Mouse (Mus musculus) brain, embryonic 18.5 days (tissue): ENCODE data around the gene Wnt6.

Experiments used
- DNase-seq: peaks from one replicate; pipeline ENCODE4 v3.0.0-alpha.2; 2012; ENCODE audit warnings: low read depth, low spot score

Wnt6 gene

DNA sequence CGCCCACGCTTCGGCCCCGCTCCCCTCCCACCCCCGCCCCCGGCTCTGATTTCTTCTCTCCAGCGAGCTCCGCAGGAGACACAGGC is at the start of gene Wnt6:
Wnt6 (plus strand) TSS at position 48 of the 86 bp plus-strand sequence.
- no peak for DNase-seq

DNA sequence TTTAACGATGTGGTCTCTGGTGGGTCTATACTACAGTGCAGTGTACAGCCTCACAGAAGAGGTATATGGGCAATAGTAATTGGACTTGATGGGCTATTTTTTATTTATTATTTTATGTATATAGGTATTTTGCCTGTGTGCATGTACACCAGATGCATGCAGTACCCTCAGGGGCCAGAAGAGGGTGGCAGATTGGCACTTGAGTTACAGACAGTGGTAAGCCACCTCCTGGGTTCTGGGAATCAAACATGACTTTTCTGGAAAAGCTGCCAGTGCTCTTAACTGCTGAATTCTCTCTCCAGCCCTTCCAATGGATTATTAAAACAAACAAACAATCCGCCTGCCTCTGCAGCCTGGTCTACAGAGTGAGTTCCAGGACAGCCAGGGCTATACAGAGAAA is 47.9 kb upstream of the Wnt6 start:
- no peak for DNase-seq

GRCm38 (mm10) chr1:74726114-74726513 is 45.6 kb upstream of the Wnt6 start:
- DNase-seq, result no peak

- no peak for DNase-seq
Observed at GRCm38 (mm10) chr1:74726674-74727073, 45.0 kb upstream of the Wnt6 start.

DNA sequence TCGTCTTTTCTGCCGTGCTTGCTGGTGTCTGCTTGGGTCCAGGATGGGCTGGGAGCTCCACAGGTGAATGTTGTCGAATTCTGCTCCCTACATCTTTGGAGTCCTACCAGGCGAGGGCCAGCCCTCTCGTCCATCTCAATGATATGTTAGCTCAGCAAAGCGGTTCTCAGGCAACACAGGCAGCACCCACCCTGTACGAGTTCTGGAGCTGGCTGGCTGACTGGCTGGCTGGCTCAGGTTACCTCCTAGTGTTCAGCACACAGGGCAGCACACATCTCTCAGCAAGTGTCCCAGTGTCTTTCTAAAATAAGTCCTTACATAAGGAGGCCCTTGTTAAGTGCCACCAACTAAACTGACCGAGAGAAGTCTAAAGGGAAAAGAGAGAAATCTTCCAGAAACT is 43.2 kb upstream of the Wnt6 start:
- no peak for DNase-seq

DNA sequence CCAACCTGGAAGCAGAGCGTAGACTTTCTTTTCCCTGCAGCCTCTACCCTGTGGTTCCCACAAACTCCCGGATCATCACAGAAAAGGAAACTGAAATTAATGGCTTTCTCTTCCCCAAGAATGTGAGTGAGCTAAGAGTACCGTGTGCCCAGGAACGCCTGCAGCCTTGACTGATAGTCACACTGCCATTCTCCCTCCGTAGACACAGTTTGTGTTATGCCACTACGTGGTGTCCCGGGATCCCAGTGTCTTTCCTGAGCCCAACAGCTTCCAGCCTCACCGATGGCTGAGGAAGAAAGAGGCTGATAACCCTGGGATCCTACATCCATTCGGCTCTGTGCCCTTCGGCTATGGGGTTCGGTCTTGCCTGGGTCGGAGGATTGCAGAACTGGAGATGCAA is 34.7 kb upstream of the Wnt6 start:
- no peak for DNase-seq

- DNase-seq, result no peak
Observed at GRCm38 (mm10) chr1:74737500-74737899, 34.2 kb upstream of the Wnt6 start.

DNA sequence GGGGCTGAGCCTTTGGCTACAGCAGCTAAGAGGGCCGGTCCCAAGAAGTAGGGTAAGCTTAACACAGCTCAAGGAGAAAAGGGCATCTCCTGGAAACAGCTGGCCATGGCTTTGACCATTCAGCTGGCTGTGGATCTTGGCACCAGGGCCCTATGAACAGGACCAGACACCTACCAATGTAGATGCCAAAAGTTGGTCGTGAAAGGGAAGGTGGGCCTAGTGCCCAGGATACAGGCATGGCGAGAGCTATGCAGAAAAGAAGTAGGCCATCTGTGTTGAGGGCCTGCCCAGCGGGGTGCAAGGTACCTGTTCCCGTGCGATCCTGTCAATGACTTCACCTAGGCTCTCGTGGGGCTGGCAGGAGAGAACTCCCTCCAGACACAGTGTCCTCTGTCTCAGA is 30.8 kb upstream of the Wnt6 start:
- no peak for DNase-seq

DNA sequence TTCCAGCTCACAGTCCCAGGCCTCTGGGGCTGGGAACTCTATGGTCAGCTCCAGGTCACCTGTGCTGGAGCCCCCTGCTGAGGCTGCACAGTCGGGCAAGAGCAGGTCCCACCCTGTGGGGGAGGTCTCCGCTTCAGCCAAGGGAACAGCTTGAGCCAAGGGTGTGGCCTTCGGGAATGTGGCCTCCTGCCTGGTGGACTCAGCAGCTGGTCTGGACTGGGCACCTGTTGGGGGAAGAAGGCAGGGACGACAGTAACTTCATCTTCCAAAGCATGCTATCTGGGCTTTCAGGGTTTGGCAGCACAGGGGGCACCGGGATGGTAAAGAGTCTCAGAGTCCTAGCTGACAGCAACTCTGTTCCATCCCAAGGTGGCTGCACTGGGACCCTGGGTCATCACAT is 24.4 kb upstream of the Wnt6 start:
- DNase-seq, result no peak

DNA sequence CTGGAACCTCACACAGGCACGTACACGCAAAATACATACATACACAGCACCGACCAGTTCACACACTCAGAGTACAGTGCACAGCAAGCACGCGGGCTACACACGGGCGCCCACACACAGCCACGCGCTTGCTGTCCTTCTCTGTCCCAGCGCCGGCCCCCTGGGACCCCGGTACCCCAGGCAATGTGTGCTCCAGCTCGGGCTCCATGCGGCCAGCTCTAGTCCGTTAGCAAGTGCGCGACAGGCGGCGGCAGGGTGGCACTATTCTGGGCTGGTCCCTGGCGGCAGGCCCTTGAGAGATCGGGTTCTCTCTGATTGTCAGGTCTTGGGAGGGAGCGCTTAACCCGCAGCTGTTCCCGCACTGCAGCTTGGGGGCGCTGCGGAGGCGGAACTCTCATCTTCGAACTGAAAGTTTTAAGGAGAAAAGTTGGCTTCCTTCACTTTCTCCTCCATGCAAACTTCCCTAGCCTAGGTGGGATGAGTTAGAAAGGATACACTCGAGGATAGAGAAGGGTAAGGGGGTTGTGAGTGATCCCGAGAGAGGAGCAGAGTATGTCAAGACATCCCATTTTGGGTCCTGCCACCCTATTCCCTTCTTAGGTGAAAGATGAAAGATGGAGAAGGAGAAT is 22.9 kb upstream of the Wnt6 start, which contains the start of gene Prkag3:
Prkag3 (minus strand) TSS at position 579 of the 629 bp plus-strand sequence.
- DNase-seq, result no peak

DNA sequence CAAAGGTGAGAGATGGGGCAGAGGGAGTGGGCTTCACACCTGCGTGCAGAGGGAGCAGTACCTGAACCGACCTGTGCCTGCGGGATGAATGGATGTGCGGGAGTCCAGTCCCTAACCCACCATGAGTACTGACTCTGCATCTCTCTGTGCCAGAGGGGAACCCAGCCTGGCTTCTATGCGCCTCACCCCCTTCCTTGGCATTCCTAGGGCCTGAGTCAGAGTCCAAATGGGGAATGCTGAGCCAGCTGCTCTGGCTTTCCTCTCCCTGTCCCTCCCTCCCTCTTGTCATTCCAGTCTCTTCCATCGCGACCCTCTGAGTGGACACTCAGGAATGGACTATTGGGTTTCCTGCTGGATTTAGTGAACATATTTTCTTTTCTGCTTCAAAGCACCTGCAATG is 22.4 kb upstream of the Wnt6 start:
- no peak for DNase-seq

- no peak for DNase-seq
Observed at GRCm38 (mm10) chr1:74750683-74751082, 21.0 kb upstream of the Wnt6 start.

- no peak for DNase-seq
Observed at GRCm38 (mm10) chr1:74752150-74752549, 19.5 kb upstream of the Wnt6 start.

GRCm38 (mm10) chr1:74752833-74753232 is 18.9 kb upstream of the Wnt6 start:
- no peak for DNase-seq

- no peak for DNase-seq
Observed at GRCm38 (mm10) chr1:74753266-74753974, 18.3 kb upstream of the Wnt6 start.

GRCm38 (mm10) chr1:74754175-74754785 is 17.4 kb upstream of the Wnt6 start:
- no peak for DNase-seq

GRCm38 (mm10) chr1:74759773-74760172 is 11.9 kb upstream of the Wnt6 start:
- no peak for DNase-seq

- no peak for DNase-seq
Observed at GRCm38 (mm10) chr1:74763081-74763480, 8.6 kb upstream of the Wnt6 start.

- DNase-seq, result no peak
Observed at GRCm38 (mm10) chr1:74770727-74771466, 795 bp upstream of the Wnt6 start.

- no peak for DNase-seq
Observed at GRCm38 (mm10) chr1:74771467-74771844, 236 bp upstream of the Wnt6 start.

DNA sequence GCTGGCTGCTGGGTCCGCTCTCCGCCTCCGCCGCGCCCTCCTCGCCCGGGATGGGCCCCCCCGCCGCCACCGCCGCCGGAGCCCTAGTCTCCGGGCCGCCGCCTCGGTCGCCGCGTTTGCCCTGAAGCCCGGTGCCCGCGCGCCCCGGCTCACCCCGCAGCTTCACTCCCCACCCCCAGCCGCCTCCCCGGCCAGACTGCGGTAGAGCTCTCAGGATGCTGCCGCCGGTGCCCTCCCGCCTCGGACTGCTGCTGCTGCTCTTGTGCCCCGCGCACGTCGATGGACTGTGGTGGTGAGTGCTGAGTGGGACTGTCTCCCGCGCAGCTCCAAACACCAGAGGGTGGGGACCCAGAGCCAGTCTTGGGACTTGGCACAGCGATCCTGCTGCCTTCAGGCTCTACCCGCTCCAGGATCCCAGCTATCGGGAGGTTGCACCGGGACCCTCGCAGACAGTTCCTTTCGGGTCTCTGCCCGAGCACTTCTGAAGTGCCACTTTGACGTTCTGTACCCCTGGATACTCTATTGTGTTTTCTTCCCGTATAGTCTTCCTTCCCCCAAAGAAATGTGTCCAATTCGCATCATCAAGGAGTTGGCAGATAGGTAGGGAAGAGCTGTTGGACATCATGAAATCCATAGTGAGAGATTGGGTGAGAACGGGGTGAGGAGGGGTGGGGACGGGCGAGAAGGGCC is 384 bp downstream of the Wnt6 start:
- DNase-seq, result no peak

- DNase-seq, result no peak
Observed at GRCm38 (mm10) chr1:74773136-74773535, 1.4 kb downstream of the Wnt6 start.
